Mouse (Mus musculus) thymus, postnatal 0 days (tissue): ENCODE data around the gene Zan. TPM values are rescaled to one million over a fixed set of nuclear protein-coding genes. Genes with fewer than 3 reads are reported as not detected.
A peak's percentile ranks its signal among the peaks of the same experiment; 100 is the strongest.
"Not testable (repeated sequence)": the region's sequence is repeated elsewhere in the genome, so short reads cannot be mapped to it uniquely, and the experiment has no call there.

Experiments
- DNase-seq: peaks from one replicate; pipeline ENCODE4 v3.0.0-alpha.2; 2015; ENCODE audit warnings: low spot score
- polyA plus RNA-seq: library from polyadenylated mRNA; unstranded; fragments of >200 nt; fragmentation: Nextera tagmentation; extraction: Ambion mirVana; gene quantifications from 2 replicates; pipeline ENCODE4 v1.2.1, GENCODE M21; 2015

The Zan gene
- polyA plus RNA-seq, 1 experiment from 2014 or later = 0.08 TPM

DNA sequence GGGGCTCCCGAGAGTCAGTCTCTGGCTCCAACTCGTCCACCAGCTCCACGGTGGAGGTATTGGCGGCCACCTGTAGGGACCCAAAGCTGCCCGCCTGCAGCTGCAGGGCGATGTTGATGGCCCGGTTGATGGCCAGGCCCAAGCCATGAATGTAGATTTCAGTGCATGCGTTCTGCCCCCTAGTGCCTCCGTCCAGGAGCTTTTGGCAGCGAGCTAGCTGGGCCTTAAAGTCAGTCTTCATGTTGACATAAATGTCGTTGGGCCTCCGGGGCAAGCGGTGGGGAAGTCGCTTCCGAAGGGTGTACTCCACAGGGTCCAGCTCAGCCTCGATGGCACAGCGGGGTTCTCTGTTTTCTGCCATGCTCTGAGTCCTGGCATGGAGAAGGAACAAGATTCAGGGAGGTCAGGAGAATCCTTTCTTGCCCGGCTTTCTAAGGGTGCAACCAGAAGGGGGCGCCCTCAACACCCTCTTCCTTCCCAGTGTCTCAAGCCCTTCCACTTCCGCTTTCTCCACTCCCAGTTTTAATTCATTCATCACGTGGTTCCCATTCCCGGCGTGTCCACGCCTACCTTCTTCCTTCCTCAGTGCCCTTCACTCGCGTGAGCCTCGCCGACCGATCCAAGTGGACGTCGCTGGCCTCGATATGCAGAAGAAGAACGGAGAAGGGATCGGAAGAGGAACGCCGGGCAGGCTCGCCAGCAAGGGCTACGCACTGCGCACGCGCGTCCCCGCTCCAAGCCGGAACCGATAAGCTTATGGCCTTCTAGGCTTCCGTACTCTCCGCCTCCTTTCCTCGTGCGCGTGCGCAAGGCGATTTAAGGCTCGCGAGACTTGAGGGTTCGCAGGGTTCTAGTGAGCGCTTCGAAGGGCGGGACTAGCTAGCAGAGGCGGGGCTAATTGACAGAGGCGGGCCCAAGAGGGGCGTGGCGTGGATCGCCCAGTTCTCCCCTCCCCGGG is 25.1 kb upstream of the Zan start, which contains the start of gene Pop7:
TSS of gene Pop7 (minus strand) at position 810 of the 958 bp plus-strand sequence.
- DNase-seq = peak; percentile 100

DNA sequence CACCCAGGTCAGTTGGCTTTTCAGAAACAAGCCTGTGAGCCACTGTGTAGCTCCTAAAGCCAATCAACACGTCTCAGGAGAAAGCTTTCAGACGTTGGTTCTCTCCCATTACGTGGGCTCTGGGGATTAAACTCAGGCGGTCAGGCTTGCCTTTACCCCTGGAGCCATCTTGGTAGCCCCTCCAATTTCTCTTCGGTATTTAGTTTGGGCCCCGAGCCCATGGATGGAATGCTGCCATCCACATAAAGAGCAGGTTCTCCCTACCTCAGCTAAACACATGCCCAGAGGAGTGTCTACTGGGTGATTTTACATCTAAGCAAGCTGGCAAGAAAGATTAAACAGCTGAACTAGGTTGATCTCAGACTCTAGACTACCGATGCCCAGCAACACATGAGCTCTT is 23.3 kb upstream of the Zan start:
- DNase-seq = no peak

DNA sequence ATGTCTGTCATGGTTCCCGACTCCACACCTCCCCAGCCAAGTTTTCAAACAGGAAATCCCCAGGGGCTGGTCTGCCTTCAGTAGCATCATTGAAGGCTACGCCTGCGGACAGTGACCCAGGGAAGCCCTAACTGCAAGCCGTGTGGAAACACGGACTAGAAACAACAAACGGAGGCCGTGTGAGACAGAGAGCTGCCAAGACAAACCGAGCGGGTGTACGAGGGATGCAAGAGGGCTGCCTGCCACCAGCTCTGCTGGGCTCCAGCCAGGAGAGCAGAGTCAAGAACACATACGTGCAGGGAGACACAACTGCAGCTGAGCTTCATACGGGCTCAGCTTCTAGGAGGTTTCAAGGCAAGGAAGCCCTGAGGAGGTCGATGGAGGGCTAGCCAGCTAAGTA is 17.0 kb upstream of the Zan start:
- no peak for DNase-seq

DNA sequence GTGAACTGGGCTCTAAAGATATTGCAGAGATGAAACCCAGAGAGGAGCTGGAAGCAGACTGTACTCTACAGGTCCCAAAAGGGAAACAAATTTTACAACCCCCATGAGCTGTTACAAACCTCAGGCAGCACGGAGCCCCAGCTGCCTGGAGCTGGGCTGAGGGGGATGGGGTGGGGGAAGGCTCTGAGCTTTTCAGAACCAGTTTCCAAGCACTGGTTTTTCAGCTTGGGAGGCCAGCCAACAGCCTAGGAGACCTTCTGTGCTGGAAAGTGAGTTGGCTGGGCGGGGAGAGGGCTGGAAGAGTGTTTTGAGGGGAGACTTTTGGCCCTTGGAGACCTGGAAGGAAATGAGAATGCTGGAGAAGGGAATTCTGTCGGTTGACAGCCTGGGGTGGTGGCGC is 14.7 kb upstream of the Zan start:
- DNase-seq = no peak

DNA sequence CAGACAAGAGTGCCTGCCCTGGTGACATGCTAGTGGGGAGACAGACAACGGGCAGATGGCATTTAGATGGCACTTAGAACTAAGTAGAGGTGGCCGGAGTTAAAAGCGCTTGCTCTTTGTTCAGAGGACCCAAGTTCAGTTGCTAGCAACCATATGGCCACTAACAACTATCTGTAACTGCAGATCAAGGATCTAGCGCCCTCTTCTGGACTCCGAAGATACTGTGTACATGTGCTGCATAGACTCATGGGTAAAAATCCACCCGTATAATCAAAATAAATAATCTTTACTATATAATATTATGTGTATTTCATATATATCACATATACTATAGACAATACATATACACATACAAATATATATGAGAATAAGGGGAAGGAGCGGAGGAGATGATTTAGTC is 10.8 kb upstream of the Zan start:
- DNase-seq = no peak

DNA sequence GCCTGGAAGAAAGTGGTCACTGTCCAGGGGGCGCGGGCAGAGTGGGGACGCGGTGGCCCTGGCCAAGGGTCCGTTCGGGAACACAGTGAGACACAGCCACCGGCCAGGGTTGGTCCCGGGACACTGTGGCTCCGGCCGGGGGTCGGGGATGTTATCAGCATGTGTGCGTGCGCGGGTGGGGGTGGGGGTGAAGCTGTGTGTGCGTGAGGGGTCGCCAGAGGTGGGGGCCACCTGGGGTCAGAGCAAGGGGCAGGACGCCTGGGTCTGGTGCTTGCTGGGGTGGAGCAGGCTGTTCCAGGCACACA is 8.9 kb upstream of the Zan start:
- no peak for DNase-seq

DNA sequence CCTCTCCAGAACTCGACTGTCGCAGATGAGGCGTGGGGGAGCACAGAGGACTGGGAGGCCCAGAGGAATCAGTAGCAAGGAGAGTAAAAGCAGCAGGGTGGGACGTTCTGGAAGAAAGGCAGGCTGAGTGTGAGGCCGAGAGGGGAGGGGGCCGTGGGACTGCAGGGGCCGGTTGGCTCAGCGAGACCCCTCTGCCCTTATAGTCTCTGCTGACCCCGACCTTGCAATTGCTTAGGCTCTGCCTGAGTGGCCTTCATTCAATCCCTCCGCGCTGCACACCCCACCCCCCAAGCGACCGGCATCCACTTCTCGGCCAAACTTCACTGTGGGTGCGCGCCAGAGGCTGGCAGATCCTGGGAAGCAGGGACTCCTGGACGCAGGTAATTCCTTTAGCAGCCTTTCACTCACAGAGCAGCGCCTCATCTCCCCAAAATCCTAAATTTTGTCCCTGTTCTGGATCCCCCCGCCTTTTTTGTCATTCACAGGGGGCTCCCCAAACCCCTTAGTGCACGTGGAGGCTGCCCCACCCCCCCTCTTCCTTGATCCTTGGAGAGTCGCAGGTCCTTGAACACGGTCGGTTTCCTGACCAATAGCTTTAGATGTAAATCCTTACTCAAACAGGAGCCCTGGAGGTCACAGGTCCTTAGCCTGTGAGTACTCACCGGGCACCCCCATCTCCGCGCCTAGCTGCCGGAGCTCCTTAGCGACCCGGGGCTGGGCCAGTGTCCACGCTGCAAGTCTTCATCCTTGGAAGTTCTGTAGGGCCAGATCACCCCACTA is 8.4 kb upstream of the Zan start:
- DNase-seq = no peak

DNA sequence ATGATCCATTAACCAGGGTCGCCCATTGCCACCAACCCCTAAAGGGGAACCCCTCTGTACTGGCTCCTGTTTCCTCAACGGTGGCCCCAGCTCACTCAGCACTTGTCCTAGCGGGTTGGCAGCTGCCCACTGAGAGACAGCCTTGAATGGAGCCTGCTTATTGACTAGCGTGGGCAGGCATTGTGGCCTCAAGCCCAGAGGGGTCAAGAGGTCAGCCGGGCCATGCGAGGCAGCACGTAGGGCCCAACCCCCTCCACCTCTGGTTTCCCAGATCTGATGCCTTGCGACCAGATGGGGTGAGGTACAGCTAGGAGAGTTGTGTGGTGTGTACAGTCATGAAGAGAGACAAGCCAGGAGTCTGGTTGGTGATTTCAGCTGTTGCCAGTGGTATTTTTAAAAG is 5.0 kb upstream of the Zan start:
- DNase-seq = no peak

DNA sequence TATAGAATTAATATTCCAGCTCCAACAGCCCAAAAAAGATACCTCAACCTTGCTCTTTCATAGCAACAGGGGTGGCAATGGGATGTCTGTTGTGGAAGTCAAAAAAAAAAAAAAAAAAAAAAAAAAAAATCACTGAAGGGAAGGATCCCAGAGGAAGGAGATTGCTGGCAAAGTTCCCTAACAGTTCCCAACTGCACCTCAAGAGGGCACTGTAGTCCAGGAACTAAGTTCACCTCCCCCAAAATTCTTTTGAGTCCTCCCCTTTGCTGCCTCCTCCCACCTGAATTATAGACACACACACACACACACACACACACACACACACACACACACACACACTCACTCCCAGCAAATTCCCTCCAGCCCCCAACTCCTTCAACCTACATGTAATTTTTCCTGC is 4.3 kb upstream of the Zan start:
- peak; percentile 51 for DNase-seq

DNA sequence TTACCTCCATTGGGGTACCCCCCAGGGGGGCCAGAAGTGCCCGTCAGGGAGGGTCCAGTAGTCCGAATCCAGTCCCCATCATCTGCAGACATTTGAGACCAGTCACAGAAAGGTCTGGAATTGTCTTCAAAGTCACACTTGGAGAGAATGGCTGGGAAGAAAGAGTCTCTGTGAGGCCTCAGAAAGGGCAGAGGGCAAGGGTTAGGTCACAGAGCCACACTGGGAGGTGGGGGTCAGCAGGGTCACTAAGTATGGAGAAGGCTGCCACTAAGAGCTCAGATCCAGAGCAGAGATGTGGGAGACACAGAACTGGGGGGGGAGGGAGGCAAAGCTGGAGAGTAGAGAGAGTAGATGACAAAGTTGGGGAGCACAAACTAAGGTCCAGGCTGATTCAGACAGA is 2.5 kb downstream of the Zan start:
- no peak for DNase-seq

DNA sequence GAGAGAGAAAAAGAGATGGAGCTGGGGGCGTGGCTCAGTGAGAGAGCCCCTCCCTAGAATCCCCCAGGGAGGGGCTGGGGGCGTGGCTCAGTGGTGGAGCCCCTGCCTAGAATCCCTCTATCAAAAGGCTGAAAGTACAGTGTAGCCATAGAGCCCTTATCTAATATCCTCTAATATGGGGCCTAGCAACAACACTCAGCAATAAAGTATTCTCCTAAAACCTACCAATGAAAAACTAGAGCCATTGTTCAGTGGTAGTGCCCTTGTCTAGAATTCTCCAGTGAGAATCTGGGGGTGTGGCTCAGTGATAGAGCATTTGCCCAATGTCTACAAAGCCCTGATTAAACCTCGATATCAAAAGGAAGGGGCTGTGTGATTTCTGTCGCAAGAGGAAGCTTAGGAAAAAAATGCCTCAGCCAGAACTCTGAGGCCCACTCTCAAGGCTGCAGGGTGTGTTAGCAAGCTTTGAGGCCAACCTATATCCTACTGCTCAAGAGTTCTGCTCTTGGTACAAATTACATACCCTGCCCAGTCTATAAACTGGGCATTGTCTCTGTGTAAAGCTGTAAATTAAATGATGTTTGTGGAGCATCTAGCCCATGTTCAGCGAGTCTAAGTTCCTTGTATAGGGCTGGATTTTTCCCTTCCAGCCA is 4.5 kb downstream of the Zan start:
- no peak for DNase-seq

DNA sequence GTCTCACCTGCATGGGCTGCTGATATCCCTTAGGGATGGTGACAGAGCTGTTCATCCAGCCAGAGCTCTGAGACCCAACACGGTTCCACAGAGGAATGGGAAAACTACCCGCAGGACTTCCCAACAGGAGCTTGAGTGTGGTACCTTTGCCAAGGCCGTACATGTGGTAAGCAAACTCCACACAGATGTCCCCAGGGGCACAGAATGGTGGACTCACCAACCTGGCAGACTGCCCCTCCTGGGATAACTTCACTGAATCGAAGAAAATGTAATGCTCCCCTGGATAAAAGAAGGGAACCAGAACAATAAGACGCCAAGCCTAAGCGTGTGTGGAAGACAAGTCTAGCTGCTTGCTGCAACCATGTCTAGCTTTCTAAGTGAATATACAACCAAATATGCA is 9.9 kb downstream of the Zan start:
- no peak for DNase-seq

DNA sequence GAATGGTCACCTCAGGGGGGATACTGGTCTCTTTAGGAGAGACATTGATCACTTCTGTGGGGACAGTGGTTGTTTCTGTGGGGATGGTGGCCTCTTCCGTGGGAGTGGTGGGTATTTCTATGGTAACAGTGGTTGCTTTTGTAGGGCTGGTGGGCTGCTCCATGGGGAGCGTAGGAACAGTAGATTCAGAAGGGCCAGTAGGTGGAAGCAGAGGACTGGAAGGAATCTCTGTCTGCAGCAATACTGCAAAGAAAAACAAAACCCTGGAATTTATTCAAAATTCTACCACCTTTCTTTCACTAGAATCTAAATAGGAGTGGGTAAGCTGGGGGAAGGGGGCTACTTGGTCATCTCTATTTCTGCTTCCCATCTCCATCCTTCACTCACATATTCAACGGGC is 11.8 kb downstream of the Zan start:
- no peak for DNase-seq

DNA sequence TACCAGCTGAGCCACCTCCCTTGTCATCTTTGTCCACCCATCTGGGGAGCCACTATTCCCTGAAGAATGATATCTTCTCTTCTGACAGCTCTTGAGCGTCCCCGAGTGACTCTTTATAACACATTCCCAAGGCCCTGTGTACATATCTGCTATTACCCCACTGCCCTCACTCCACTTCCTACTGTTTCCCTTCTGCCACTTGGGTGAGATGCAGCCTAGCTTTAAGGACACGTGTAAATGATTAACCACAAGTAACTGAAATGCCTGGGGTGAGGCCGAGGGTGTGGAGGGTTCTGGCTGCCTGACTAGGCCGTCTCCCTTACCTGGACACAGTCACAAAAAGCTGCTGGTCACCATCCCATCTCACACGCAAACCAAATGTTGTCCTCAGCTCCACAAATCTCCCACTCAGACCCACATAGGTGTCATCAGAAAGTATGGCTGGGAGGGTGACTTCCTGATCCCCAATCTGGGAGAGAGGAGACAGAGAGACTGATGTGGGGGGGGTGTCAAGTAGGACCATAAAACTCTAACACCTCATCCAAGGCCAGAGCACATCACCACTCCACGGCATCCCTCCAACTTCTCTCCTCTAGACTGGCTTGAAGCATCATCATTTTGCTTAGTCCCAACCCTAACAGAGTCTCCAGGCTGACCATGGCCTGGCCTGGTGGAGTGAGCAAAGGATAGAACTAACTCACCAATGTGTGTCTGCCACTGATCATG is 20.8 kb downstream of the Zan start:
- no peak for DNase-seq

DNA sequence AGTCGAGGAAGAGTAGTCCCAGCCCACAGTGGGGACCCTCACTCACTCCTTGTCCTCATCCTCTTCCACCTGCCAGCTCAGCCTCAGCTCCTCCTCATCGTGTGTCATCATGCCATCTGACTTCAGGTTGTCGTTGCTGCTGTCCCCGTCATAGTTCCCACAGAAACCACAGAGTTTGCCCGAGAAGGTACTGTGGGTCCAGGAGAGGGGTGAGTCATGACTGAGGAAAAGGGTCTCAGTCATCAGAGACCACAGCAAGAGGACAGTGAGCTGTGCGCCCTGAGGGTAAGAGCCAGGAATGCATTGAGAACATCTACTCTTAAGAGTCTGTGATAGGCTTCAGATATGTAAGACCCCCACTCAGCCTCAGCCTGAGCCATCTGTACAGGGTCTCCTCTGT is 21.7 kb downstream of the Zan start:
- DNase-seq = no peak

DNA sequence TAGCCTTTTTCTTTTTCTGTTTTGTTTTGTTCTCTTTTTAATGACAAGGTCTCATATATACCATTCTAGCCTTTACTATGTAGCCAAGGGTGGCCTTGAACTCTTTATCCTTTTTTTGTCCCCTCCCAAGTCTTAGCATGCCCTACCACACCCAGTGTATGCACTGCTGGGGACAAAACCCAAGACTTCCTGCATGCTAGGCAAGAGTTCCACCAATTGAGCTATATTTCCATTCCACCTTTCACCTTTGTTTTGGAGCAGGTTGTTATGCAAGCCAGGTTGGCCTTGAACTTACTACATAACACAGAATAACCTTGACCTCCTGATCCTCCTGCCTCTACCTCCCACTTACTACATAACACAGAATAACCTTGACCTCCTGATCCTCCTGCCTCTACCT is 31.3 kb downstream of the Zan start:
- no peak for DNase-seq

DNA sequence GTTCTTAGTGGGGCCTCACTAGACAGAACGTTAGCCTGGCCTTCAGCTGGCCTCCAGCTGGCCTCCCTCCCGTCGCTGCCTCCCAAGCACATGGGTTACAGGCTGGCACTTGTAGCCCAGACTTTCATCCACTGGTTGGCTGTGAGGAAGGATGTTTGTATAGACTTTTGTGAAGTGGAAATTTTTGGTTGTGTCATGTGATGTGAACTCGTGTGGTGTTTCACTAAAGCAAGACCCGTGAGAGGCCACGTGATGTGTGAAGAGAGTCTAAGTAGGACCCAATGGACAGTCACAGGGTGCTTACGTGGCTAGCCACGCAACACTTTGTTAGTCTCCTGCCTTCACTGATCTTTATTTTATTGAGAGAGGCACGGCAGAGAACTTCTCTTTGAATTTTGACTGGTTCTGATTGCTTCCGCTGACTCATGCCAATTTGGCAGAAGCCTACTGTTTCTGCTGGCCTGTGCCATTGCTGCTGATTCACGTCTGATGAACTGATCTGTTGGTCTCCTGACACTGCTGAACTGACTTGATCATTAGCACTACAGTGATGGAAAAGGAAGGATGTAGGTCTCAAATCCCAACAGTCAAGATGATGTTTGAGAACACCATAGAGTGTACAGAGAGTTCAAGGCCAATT is 36.5 kb downstream of the Zan start:
- no peak for DNase-seq

DNA sequence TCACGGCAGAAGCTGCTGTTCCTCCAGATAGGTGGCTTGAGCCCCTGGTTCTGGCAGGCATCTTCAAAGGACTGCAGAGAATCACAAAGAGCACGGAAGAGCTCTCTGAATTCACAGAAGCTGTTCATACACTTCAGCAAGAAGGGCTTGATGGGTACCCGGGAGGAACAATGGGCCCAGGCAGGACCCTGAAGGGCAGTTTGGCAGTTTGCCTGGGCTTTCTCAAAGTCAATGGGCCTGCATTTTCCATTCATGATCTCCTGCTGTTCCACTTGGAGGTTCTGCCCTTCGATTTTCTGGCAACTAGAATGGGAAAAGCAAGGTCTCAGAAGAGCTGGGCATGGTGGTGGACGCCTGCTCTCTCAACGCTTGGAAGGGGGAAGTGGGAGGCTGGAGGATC is 43.0 kb downstream of the Zan start:
- no peak for DNase-seq

DNA sequence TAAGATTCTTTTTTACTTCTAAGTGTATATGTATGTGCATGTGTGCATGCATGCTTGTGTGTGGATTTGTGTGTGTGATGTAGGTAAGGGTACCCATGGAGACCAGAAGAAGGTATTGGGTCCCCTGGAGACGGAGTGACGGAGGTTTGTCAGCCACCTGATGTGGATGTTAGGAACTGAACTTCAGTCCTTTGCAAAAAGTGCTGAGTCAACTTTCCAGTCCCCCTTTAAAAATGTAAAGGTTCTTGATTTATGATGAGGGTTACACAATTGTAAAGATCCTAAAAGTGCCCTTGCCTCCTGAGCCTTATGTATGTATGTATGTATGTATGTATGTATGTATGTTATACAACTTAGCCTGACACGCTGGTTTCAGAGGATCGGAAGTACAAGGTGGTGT is 46.5 kb downstream of the Zan start:
- not testable (repeated sequence) for DNase-seq

DNA sequence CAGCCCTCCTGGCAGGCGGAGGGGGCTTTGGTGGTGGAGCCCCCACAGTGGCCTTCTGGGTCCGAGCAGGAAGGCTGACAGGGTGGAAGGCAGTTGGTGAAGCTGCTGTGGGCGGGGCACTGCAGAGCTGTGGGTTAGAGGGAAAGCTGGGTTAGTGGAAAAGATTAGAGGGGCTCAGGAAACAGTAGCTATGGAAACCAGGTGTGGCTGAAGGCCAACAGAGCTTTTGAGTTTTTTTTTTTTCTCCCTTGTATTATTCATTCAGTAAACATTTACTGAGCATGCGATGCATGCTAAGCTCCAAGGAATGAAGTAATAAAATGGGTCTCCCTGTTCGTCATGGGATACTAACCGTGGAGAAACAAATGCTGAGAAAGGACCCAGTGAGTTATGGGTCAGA is 51.2 kb downstream of the Zan start:
- peak; percentile 9 for DNase-seq

DNA sequence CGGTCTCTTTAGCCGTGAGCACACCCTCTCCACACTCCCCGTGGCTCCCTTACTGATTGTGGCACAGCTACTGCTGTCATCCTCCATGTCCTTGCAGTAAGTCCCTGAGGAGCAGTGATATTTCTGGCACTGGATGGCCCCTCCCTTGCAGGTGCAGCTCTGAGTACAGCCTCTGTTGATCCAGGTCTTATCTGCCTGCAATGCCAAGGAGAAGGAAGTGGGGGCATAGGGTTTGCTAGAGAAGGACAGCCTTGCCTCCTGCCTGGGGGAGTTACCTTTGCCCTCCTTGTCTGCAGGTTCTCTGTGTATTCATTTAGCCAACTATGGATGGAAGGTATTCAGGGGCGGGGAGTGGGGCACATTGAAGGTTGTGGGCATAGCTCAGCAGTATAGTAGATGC is 57.0 kb downstream of the Zan start:
- DNase-seq = no peak
